Mouse (Mus musculus): ENCODE results near the gene Asb7. TPM values are rescaled to one million over a fixed set of nuclear protein-coding genes. Genes with fewer than 3 reads are reported as not detected.

The Asb7 gene
- polyA plus RNA-seq, 1 experiment from 2014 or later = 9.9 TPM

- Histone ChIP-seq H3K4me3 (no peak overlapping the region), H3K9me3 (no peaks in the 10 kb centered on the region), H3K27ac (replicated peaks) (no peak overlapping the region), H3K36me3 (peaks cover 66% of the 10 kb centered on the region), H3K9ac (no peak overlapping the region), H3K27me3 (replicated peaks) (no peaks in the 10 kb centered on the region), H3K4me2 (no peak overlapping the region), H3K4me1 (peaks cover 3% of the 10 kb centered on the region; the same call in 1 of the 2 replicates)
- WGBS = 85% methylated on average over 9 of the region's 9 CpGs
- no peak for ATAC-seq (ENCODE audit: extremely low read depth, insufficient number of reproducible peaks, low FRiP score, low TSS enrichment)
Measured at GRCm38 (mm10) chr7:66655471-66655870, 33.9 kb downstream of the Asb7 start.

- Histone ChIP-seq H3K9me3 (no peaks in the 10 kb centered on the region), H3K36me3 (peaks cover 55% of the 10 kb centered on the region), H3K9ac (no peak overlapping the region), H3K4me3 (no peak overlapping the region), H3K4me2 (no peak overlapping the region), H3K27ac (replicated peaks) (no peak overlapping the region), H3K4me1 (no peaks in the 10 kb centered on the region), H3K27me3 (replicated peaks) (no peaks in the 10 kb centered on the region)
- ATAC-seq (ENCODE audit: extremely low read depth, insufficient number of reproducible peaks, low FRiP score, low TSS enrichment) = no peak
- 86% methylated on average over 9 of the region's 9 CpGs for WGBS
Measured at GRCm38 (mm10) chr7:66653596-66653995, 35.8 kb downstream of the Asb7 start.

GRCm38 (mm10) chr7:66652216-66652615 is 37.2 kb downstream of the Asb7 start:
- H3K36me3 ChIP-seq = peaks cover 53% of the 10 kb centered on the region
- no peak overlapping the region for H3K4me3 ChIP-seq
- no peak overlapping the region for H3K27ac ChIP-seq (replicated peaks)
- WGBS = 81% methylated on average over 4 of the region's 4 CpGs
- no peak overlapping the region for H3K9ac ChIP-seq
- ATAC-seq (ENCODE audit: extremely low read depth, insufficient number of reproducible peaks, low FRiP score, low TSS enrichment) = no peak
- no peaks in the 10 kb centered on the region for H3K9me3 ChIP-seq
- no peak overlapping the region for H3K4me2 ChIP-seq
- H3K27me3 ChIP-seq (replicated peaks) = no peaks in the 10 kb centered on the region
- H3K4me1 ChIP-seq = no peaks in the 10 kb centered on the region

DNA sequence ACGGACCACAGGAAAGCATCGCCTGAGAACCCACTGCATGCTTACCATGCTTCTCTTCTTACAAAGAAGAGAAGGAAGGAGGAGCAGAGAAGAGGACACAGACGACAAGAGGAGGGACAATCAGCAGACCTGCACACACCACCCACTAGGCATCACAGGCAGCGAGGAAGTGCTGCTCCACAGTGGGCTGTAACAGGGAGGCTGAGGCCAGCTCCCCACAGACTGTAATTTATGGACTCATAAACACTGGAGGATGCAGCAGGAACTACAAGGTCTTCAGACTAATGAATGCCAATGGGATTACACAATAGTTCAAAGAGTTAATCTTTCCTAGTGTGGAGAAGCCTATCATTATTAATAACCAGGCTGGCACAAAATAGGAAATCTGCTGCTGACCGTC is 38.5 kb downstream of the Asb7 start:
- Histone ChIP-seq H3K36me3 (peaks cover 52% of the 10 kb centered on the region), H3K9ac (no peak overlapping the region), H3K27ac (replicated peaks) (no peak overlapping the region), H3K9me3 (no peaks in the 10 kb centered on the region), H3K27me3 (replicated peaks) (no peaks in the 10 kb centered on the region), H3K4me3 (no peak overlapping the region), H3K4me2 (no peak overlapping the region), H3K4me1 (no peaks in the 10 kb centered on the region)
- ATAC-seq (ENCODE audit: extremely low read depth, insufficient number of reproducible peaks, low FRiP score, low TSS enrichment) = no peak
- 73% methylated on average over 5 of the region's 5 CpGs for WGBS

DNA sequence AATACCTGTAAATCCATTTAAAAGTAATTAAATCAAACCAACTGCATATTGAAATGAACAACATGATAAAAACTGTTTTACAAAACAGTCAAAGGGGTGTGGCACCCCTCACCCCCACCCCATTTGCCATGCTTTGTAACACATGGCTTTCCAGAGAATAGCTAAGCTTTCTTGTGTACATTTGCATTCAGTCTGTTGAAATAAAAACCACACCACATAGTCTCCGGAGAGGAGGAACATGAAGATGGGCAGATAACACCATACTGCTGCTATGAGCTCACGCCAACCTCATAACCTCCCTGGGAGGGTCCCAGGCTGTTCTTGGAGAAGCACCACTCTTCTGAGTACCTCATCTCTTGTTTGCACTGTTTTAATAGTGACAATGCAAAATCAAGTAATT is 40.2 kb downstream of the Asb7 start:
- WGBS = 90% methylated on average over 2 of the region's 2 CpGs
- Histone ChIP-seq H3K9me3 (no peaks in the 10 kb centered on the region), H3K27me3 (replicated peaks) (no peaks in the 10 kb centered on the region), H3K27ac (replicated peaks) (no peak overlapping the region), H3K4me3 (no peak overlapping the region), H3K4me2 (no peak overlapping the region), H3K9ac (no peak overlapping the region), H3K4me1 (no peaks in the 10 kb centered on the region), H3K36me3 (peaks cover 36% of the 10 kb centered on the region)
- no peak for ATAC-seq (ENCODE audit: extremely low read depth, insufficient number of reproducible peaks, low FRiP score, low TSS enrichment)

GRCm38 (mm10) chr7:66645736-66646135 is 43.7 kb downstream of the Asb7 start:
- Histone ChIP-seq H3K9ac (no peak overlapping the region), H3K4me1 (no peaks in the 10 kb centered on the region), H3K4me2 (no peak overlapping the region), H3K36me3 (peaks cover 42% of the 10 kb centered on the region), H3K27me3 (replicated peaks) (no peaks in the 10 kb centered on the region), H3K27ac (replicated peaks) (no peak overlapping the region), H3K9me3 (no peaks in the 10 kb centered on the region), H3K4me3 (no peak overlapping the region)
- 92% methylated on average over 2 of the region's 2 CpGs for WGBS
- ATAC-seq (ENCODE audit: extremely low read depth, insufficient number of reproducible peaks, low FRiP score, low TSS enrichment) = no peak

DNA sequence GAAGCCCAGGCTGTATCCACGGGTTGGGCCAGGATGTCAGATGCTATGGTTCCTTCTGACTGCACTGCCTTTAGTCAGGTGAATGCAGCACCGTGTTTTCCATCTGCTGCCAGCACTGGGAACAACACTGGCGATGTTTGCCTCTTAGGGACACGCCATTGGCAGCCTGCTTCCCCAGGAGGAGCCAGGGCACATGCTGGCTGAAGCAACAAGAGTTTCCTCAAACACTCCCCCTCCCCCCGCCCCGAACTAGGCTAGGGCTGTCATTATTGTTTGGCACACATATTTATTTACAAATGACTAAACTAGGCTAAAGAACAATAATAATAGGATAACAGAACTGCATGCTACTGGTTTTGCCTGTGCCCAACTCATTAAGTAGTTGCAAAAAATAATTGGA is 56.0 kb downstream of the Asb7 start:
- H3K4me2 ChIP-seq = no peak overlapping the region
- H3K27ac ChIP-seq (replicated peaks) = no peak overlapping the region
- WGBS = 63% methylated on average over 6 of the region's 6 CpGs
- no peaks in the 10 kb centered on the region for H3K4me1 ChIP-seq
- H3K27me3 ChIP-seq (replicated peaks) = no peaks in the 10 kb centered on the region
- no peak for ATAC-seq (ENCODE audit: extremely low read depth, insufficient number of reproducible peaks, low FRiP score, low TSS enrichment)
- no peak overlapping the region for H3K9ac ChIP-seq
- no peaks in the 10 kb centered on the region for H3K9me3 ChIP-seq
- H3K4me3 ChIP-seq = no peak overlapping the region
- H3K36me3 ChIP-seq = no peaks in the 10 kb centered on the region

GRCm38 (mm10) chr7:66630154-66630800 is 59.1 kb downstream of the Asb7 start:
- no peaks in the 10 kb centered on the region for H3K36me3 ChIP-seq
- H3K27me3 ChIP-seq (replicated peaks) = no peaks in the 10 kb centered on the region
- 73% methylated on average over 15 of the region's 15 CpGs for WGBS
- no peak for ATAC-seq (ENCODE audit: extremely low read depth, insufficient number of reproducible peaks, low FRiP score, low TSS enrichment)
- H3K4me3 ChIP-seq = no peak overlapping the region
- peaks cover 5% of the 10 kb centered on the region for H3K9me3 ChIP-seq
- H3K4me1 ChIP-seq = no peaks in the 10 kb centered on the region
- no peak overlapping the region for H3K9ac ChIP-seq
- H3K27ac ChIP-seq (replicated peaks) = no peak overlapping the region
- no peak overlapping the region for H3K4me2 ChIP-seq

DNA sequence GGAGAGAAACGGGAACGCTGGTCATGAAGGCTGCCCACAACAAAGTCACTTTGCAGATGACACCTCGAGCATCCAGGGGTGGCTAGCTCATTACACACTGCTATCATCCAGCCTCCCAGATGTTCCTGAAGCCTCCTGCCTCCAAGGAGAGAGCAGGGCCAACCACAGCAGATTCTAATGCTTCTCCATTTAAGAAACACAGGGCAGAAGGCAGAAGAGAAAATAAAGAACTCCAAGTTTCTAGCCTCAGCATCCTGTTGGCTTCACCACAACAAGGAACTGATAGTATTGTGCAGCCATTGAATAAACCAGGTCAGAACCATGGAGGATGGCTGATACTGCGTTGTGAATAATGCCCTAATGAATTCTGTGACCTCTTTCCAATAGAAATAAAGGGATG is 60.0 kb downstream of the Asb7 start:
- H3K9me3 ChIP-seq = peaks cover 5% of the 10 kb centered on the region
- no peak overlapping the region for H3K4me3 ChIP-seq
- no peaks in the 10 kb centered on the region for H3K36me3 ChIP-seq
- no peak overlapping the region for H3K4me2 ChIP-seq
- no peak overlapping the region for H3K27ac ChIP-seq (replicated peaks)
- H3K27me3 ChIP-seq (replicated peaks) = no peaks in the 10 kb centered on the region
- ATAC-seq (ENCODE audit: extremely low read depth, insufficient number of reproducible peaks, low FRiP score, low TSS enrichment) = no peak
- H3K4me1 ChIP-seq = no peaks in the 10 kb centered on the region
- no peak overlapping the region for H3K9ac ChIP-seq
- WGBS = 69% methylated on average over 4 of the region's 4 CpGs

- no peak overlapping the region for H3K27ac ChIP-seq (replicated peaks)
- peaks cover 6% of the 10 kb centered on the region; the same call in 1 of the 2 replicates for H3K4me1 ChIP-seq
- H3K4me2 ChIP-seq = no peak overlapping the region
- no peak overlapping the region for H3K4me3 ChIP-seq
- 48% methylated on average over 3 of the region's 3 CpGs for WGBS
- peaks cover 5% of the 10 kb centered on the region for H3K9me3 ChIP-seq
- ATAC-seq (ENCODE audit: extremely low read depth, insufficient number of reproducible peaks, low FRiP score, low TSS enrichment) = no peak
- H3K36me3 ChIP-seq = no peaks in the 10 kb centered on the region
- H3K27me3 ChIP-seq (replicated peaks) = no peaks in the 10 kb centered on the region
- no peak overlapping the region for H3K9ac ChIP-seq
Measured at GRCm38 (mm10) chr7:66623436-66623835, 66.0 kb downstream of the Asb7 start.

GRCm38 (mm10) chr7:66601846-66602245 is 87.5 kb downstream of the Asb7 start:
- Histone ChIP-seq H3K9ac (no peak overlapping the region), H3K9me3 (no peaks in the 10 kb centered on the region), H3K4me3 (no peak overlapping the region), H3K4me1 (peaks cover 7% of the 10 kb centered on the region; the same call in 1 of the 2 replicates), H3K27ac (replicated peaks) (no peak overlapping the region), H3K36me3 (no peaks in the 10 kb centered on the region), H3K4me2 (no peak overlapping the region), H3K27me3 (replicated peaks) (no peaks in the 10 kb centered on the region)
- no peak for ATAC-seq (ENCODE audit: extremely low read depth, insufficient number of reproducible peaks, low FRiP score, low TSS enrichment)
